Mouse (Mus musculus): ENCODE measurements around the gene Cgnl1.

Cgnl1 gene

GRCm38 (mm10) chr9:71578896-71579564 lies 192.4 kb downstream of the Cgnl1 start:
- DNase-seq (ENCODE audit: low read depth): no peak

Measured in induced T-regulatory cell, adult 2 months (primary cell).